Comparison of ENCODE assay signal across 18 mouse cellular contexts in the genomic region with DNA sequence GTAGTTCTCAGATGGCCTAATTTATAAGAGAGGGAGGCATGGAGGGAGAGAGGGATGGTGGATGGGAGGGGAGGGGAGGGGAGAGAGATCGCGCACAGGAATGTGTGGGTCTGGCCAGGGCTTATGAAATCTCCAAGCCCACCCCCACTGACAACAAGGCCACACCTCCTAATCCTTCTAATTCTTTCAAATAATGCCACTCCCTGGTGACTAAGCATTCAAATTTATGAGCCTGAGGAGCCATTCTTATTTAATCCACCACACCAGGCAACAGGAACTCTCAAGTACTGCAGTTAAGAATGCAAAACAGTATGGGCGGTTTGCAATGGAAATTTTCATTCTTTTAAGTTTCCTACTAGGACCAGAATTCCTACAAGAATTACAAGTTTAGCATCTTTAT. TPM values are rescaled to one million over a fixed set of nuclear protein-coding genes. Genes with fewer than 3 reads are reported as not detected.
"Had no signal": no experiment of that assay in that cellular context is flagged by ENCODE, and none has a peak within 500 bp of the region (broad histone marks: within the 10 kb centered on the region; RNA-seq: fewer than 3 reads in every experiment).

No protein-coding gene starts in this region.

- H3K9me3 ChIP-seq: midbrain, embryonic 13.5 days; midbrain, embryonic 15.5 days; neural tube, embryonic 12.5 days; stomach, embryonic 15.5 days had no signal

- H3K4me3 ChIP-seq: megakaryocyte, embryonic 14.5 days; midbrain, embryonic 13.5 days; midbrain, embryonic 15.5 days; neural tube, embryonic 12.5 days; stomach, embryonic 15.5 days had no signal

- H3K27ac ChIP-seq: macrophage; midbrain, embryonic 13.5 days; midbrain, embryonic 15.5 days; neural tube, embryonic 12.5 days; stomach, embryonic 15.5 days; stomach, postnatal 0 days had no signal

- H3K4me1 ChIP-seq: megakaryocyte, embryonic 14.5 days; midbrain, embryonic 13.5 days; midbrain, embryonic 15.5 days; neural tube, embryonic 12.5 days; stomach, embryonic 15.5 days had no signal

- H3K27me3 ChIP-seq: megakaryocyte, embryonic 14.5 days; midbrain, embryonic 13.5 days; midbrain, embryonic 15.5 days; neural tube, embryonic 12.5 days; stomach, embryonic 15.5 days had no signal

- H3K36me3 ChIP-seq: midbrain, embryonic 15.5 days had no signal

- H3K9ac ChIP-seq: lung, embryonic 14.5 days; midbrain, embryonic 13.5 days; midbrain, embryonic 15.5 days; neural tube, embryonic 12.5 days; stomach, embryonic 15.5 days had no signal

- DNase-seq: lung, adult 18-20 months; lung, embryonic 14.5 days; lung, postnatal 14 days; lung, postnatal 36 days; right cerebral cortex, postnatal 14 days; thymus, adult 2 months; thymus, postnatal 25 days; thymus, postnatal 4 days had no signal

RNA-seq across cellular contexts. Expression of gene Fermt2, which starts 32.8 kb away (rescaled TPM):
- total RNA-seq: megakaryocyte progenitor cell, adult 5-6 weeks; monocyte, adult 5-6 weeks; neutrophil, adult 5-6 weeks had no signal
- polyA plus RNA-seq: macrophage had no signal
